In the genomic region with DNA sequence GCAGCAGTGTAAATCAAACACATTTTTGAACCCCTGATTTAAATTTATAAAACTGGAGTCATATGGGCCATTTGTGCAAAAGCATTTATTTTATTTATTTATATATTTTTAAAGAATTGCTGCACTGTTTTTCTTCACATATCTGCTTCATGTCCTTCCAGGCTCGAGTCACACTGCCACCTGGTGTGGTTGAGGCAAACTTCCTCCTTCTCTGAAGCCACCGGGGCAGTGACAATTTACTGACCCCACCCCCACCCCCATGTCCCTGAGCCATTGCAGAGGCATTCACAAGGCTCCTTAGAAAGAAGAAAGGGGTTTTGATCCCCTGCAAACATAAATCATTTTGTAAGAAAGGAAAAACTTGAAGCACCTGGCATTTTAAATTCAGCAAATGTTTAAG, we compare ENCODE assay signal across 8 mouse cellular contexts. TPM values are rescaled to one million over a fixed set of nuclear protein-coding genes. Genes with fewer than 3 reads are reported as not detected.
A peak's percentile ranks its signal among the peaks of the same experiment; 100 is the strongest.
DNase-seq lines count a peak whose midpoint lies in the region; TF ChIP-seq lines count a peak whose summit lies in the region.

No protein-coding gene starts in this region.

- TF ChIP-seq POLR2A in brain, embryonic 14.5 days (IDR thresholded peaks at IDR 0.05; ENCODE audit: borderline replicate concordance, extremely low read depth, insufficient read depth, insufficient read length, poor library complexity, severe bottlenecking) = no peak

- TF ChIP-seq CTCF in brain, embryonic 14.5 days (IDR thresholded peaks at IDR 0.05; ENCODE audit: borderline replicate concordance, extremely low read depth, insufficient read depth, insufficient read length) = peak; percentile 34; the same call in 1 of the 2 replicates

- peak; percentile 34 for DNase-seq in heart, postnatal 4 days
- DNase-seq in heart, adult 9 months (ENCODE audit: low spot score in 2 of 2) = no peak
- peak; percentile 10 for DNase-seq in right cerebral cortex, postnatal 14 days
- DNase-seq in right cerebral cortex, adult 18-20 months = no peak
- peak; percentile 45 for DNase-seq in brain, embryonic 14.5 days (ENCODE audit: low read depth)
- peak; percentile 21 for DNase-seq in yolk sac, embryonic 10.5 days (ENCODE audit: low spot score)
- DNase-seq in gastrocnemius, postnatal 10 days = no peak
- DNase-seq in thymus, postnatal 25 days = no peak

RNA-seq across cellular contexts. Expression of a gene that starts 12.6 kb away (rescaled TPM):
- total RNA-seq in heart, postnatal 4 days (2021) = 10 to 100 TPM; 16.4 to 17.6 TPM
- 17.2 and 19.8 TPM in 2 replicates for polyA plus RNA-seq in brain, embryonic 14.5 days (2012; rRNA removed)
- total RNA-seq in gastrocnemius, postnatal 10 days (2021) = 10 to 100 TPM in 1 of 2 experiments, 1 to 10 TPM in 1; 7.4 to 10.8 TPM

Comparison
In these comparisons a context has a peak if more than half of its experiments do, and no peak if none do; other contexts are left out.
1. DNase-seq: peak in heart, postnatal 4 days (single experiment), right cerebral cortex, postnatal 14 days (single experiment), brain, embryonic 14.5 days (single experiment) and yolk sac, embryonic 10.5 days (single experiment); none in heart, adult 9 months (0 of 2), right cerebral cortex, adult 18-20 months (single experiment), gastrocnemius, postnatal 10 days (single experiment) and thymus, postnatal 25 days (single experiment).